Mouse (Mus musculus) G1E (cell line): ENCODE measurements around the gene Gpr84. TPM values are rescaled to one million over a fixed set of nuclear protein-coding genes. Genes with fewer than 3 reads are reported as not detected.
"Not testable (repeated sequence)": the region's sequence is repeated elsewhere in the genome, so short reads cannot be mapped to it uniquely, and the experiment has no call there.

Experiments
- ATAC-seq: 2 replicates; pipeline ENCODE4 v1.8.0; 2016; ENCODE audit warnings: mild to moderate bottlenecking; ENCODE audit not compliant: insufficient number of reproducible peaks, poor library complexity, low FRiP score, severe bottlenecking; ENCODE audit errors: extremely low read depth
- DNase-seq: peaks from one replicate; pipeline ENCODE4 v3.0.0; 2012; ENCODE audit warnings: low spot score
- H3K27me3 ChIP-seq: 2 replicates; pipeline ENCODE4 v1.6.1; 2012; ENCODE audit warnings: mild to moderate bottlenecking, low read length, inconsistent platforms; ENCODE audit not compliant: insufficient read depth
- H3K36me3 ChIP-seq: replicated peaks from 2 replicates; pipeline ENCODE3; 2012; ENCODE audit warnings: mild to moderate bottlenecking, inconsistent platforms
- H3K4me1 ChIP-seq: 2 replicates; pipeline ENCODE4 v1.6.1; 2012; ENCODE audit warnings: low read depth, low read length, inconsistent platforms, mixed read lengths; ENCODE audit not compliant: insufficient read depth
- H3K4me3 ChIP-seq: 2 replicates; pipeline ENCODE4 v1.5.1; 2012; ENCODE audit warnings: low read depth, mild to moderate bottlenecking, inconsistent platforms, low read length, moderate library complexity, mixed read lengths
- H3K9me3 ChIP-seq: replicated peaks from 2 replicates; pipeline ENCODE4 v1.6.1; 2012; ENCODE audit warnings: inconsistent platforms
- CTCF ChIP-seq: IDR thresholded peaks from 2 replicates; pipeline ENCODE4 v1.5.1; 2012; ENCODE audit warnings: low read depth, low read length, inconsistent platforms, mixed read lengths
- GATA1 ChIP-seq: IDR thresholded peaks from 2 replicates; pipeline ENCODE4 v1.6.1; 2012; ENCODE audit warnings: borderline replicate concordance, low read length, inconsistent platforms, mixed read lengths
- GATA2 ChIP-seq: IDR thresholded peaks from 2 replicates; pipeline ENCODE4 v1.6.1; 2012; ENCODE audit warnings: low read depth, low read length, inconsistent platforms, borderline replicate concordance
- POLR2AphosphoS5 ChIP-seq: IDR thresholded peaks from 2 replicates; pipeline ENCODE4 v1.6.1; 2012; ENCODE audit warnings: low read depth, low read length, inconsistent platforms; ENCODE audit not compliant: insufficient replicate concordance
- TAL1 ChIP-seq: conservative IDR thresholded peaks from 2 replicates; pipeline ENCODE4 v1.6.1; 2012; ENCODE audit warnings: low read depth, low read length, inconsistent platforms, mixed read lengths
- polyA plus RNA-seq: library from polyadenylated mRNA; stranded (reverse); fragments of >175 nt; gene quantifications from 2 replicates; pipeline ENCODE4 v1.2.3, GENCODE M21; 2012
- total RNA-seq, 2 experiments: library from RNA; stranded (forward) in 1 of 2; stranded (reverse) in 1 of 2; fragments of 200-1000 nt in 1 of 2; fragments of >200 nt in 1 of 2; fragmentation: Nextera tagmentation in 1 of 2; gene quantifications; 2 replicates each; pipeline ENCODE4 v1.2.3; 2014 to 2017

Gene Gpr84
- total and polyA plus RNA-seq, 3 experiments, result not detected

- Histone ChIP-seq H3K4me3 (peak overlapping the region; percentile 55; the same call in 1 of the 2 replicates), H3K36me3 (peaks cover 47% of the 10 kb centered on the region), H3K9me3 (no peaks in the 10 kb centered on the region), H3K27me3 (no peaks in the 10 kb centered on the region), H3K4me1 (peaks cover 69% of the 10 kb centered on the region)
- TF ChIP-seq TAL1, result no peak
- no peak for TF ChIP-seq GATA2
- ATAC-seq, result no peak
- no peak for DNase-seq
These were observed 32.5 kb downstream of the Gpr84 start for GRCm38 (mm10) chr15:103277949-103278348.

- not testable (repeated sequence) for H3K4me3 ChIP-seq, H3K9me3 ChIP-seq, ATAC-seq, H3K27me3 ChIP-seq, DNase-seq
- Histone ChIP-seq H3K36me3 (peaks cover 39% of the 10 kb centered on the region), H3K4me1 (peaks cover 62% of the 10 kb centered on the region)
These were observed 34.5 kb downstream of the Gpr84 start for GRCm38 (mm10) chr15:103275943-103276342.

- peaks cover 14% of the 10 kb centered on the region for H3K36me3 ChIP-seq
- H3K9me3 ChIP-seq, result peaks cover 3% of the 10 kb centered on the region; the same call in 1 of the 2 replicates
- ATAC-seq (peak; percentile 93), DNase-seq (peak; percentile 84)
- peaks cover 51% of the 10 kb centered on the region for H3K4me1 ChIP-seq
- no peaks in the 10 kb centered on the region for H3K27me3 ChIP-seq
- TF ChIP-seq POLR2AphosphoS5 (no peak), GATA2 (no peak), CTCF (no peak), TAL1 (no peak), GATA1 (no peak)
- H3K4me3 ChIP-seq, result peak within 1 kb of the TSS; percentile 86
These were observed 37.8 kb downstream of the Gpr84 start, which contains the start of gene Copz1 for GRCm38 (mm10) chr15:103272419-103273279. Gene Copz1 (plus strand): TSS chr15:103272714.

- Histone ChIP-seq H3K4me1 (peaks cover 39% of the 10 kb centered on the region), H3K4me3 (no peak overlapping the region), H3K9me3 (peaks cover 3% of the 10 kb centered on the region; the same call in 1 of the 2 replicates), H3K27me3 (no peaks in the 10 kb centered on the region), H3K36me3 (no peaks in the 10 kb centered on the region)
- TF ChIP-seq TAL1 (0 out of 2 replicates have a peak, but pooled peaks have one; percentile 17), GATA1 (no peak)
- ATAC-seq (no peak), DNase-seq (no peak)
These were observed 41.5 kb downstream of the Gpr84 start for GRCm38 (mm10) chr15:103268903-103269302.

- TF ChIP-seq GATA2 (no peak), GATA1 (no peak), POLR2AphosphoS5 (no peak), CTCF (no peak), TAL1 (no peak)
- peaks cover 58% of the 10 kb centered on the region for H3K4me1 ChIP-seq
- no peak for DNase-seq
- H3K36me3 ChIP-seq, result no peaks in the 10 kb centered on the region
- no peak overlapping the region for H3K4me3 ChIP-seq
- no peak for ATAC-seq
- H3K27me3 ChIP-seq, result no peaks in the 10 kb centered on the region
- H3K9me3 ChIP-seq, result no peaks in the 10 kb centered on the region
These were observed 45.6 kb downstream of the Gpr84 start for GRCm38 (mm10) chr15:103264794-103265193.

GRCm38 (mm10) chr15:103259989-103260388 is 50.4 kb downstream of the Gpr84 start:
- Histone ChIP-seq H3K27me3 (no peaks in the 10 kb centered on the region), H3K36me3 (no peaks in the 10 kb centered on the region), H3K9me3 (no peaks in the 10 kb centered on the region), H3K4me1 (peaks cover 73% of the 10 kb centered on the region), H3K4me3 (no peak overlapping the region; the same call in 1 of the 2 replicates)
- TF ChIP-seq POLR2AphosphoS5 (no peak), GATA1 (no peak), CTCF (no peak)
- DNase-seq (no peak), ATAC-seq (no peak)

- Histone ChIP-seq H3K4me1 (peaks cover 68% of the 10 kb centered on the region), H3K4me3 (no peak overlapping the region; the same call in 1 of the 2 replicates), H3K9me3 (no peaks in the 10 kb centered on the region), H3K27me3 (no peaks in the 10 kb centered on the region), H3K36me3 (no peaks in the 10 kb centered on the region)
- TF ChIP-seq GATA2, result no peak
- no peak for TF ChIP-seq POLR2AphosphoS5
- no peak for TF ChIP-seq TAL1
- TF ChIP-seq GATA1, result no peak
- no peak for TF ChIP-seq CTCF
- ATAC-seq (no peak), DNase-seq (no peak)
These were observed 51.2 kb downstream of the Gpr84 start for GRCm38 (mm10) chr15:103259162-103259561.

Other genes with a start within 250 kb of the Gpr84 start
- 7.8 and 10.6 TPM in 2 replicates for gene Smug1, start 143.5 kb downstream of the Gpr84 start, total RNA-seq (2014; fragmentation: Nextera tagmentation)
- gene Smug1, start 143.5 kb downstream of the Gpr84 start, total RNA-seq (2017), result 9.0 and 11.3 TPM in 2 replicates
- gene Smug1, start 143.5 kb downstream of the Gpr84 start, polyA plus RNA-seq, result 3.6 and 5.0 TPM in 2 replicates
- gene Cbx5, start 70.8 kb downstream of the Gpr84 start, total RNA-seq (2014; fragmentation: Nextera tagmentation), result 261 and 300 TPM in 2 replicates
- 215 and 278 TPM in 2 replicates for gene Cbx5, start 70.8 kb downstream of the Gpr84 start, total RNA-seq (2017)
- 7.0 and 9.5 TPM in 2 replicates for gene Cbx5, start 70.8 kb downstream of the Gpr84 start, polyA plus RNA-seq
- gene Hnrnpa1, start 70.2 kb downstream of the Gpr84 start, total RNA-seq (2014; fragmentation: Nextera tagmentation), result 379 and 391 TPM in 2 replicates
- gene Hnrnpa1, start 70.2 kb downstream of the Gpr84 start, total RNA-seq (2017), result 797 and 984 TPM in 2 replicates
- 143 and 212 TPM in 2 replicates for gene Hnrnpa1, start 70.2 kb downstream of the Gpr84 start, polyA plus RNA-seq
- gene Nfe2, start 52.2 kb downstream of the Gpr84 start, total RNA-seq (2014; fragmentation: Nextera tagmentation), result 254 and 313 TPM in 2 replicates
- gene Nfe2, start 52.2 kb downstream of the Gpr84 start, total RNA-seq (2017), result 177 TPM in 2 replicates
- 151 and 155 TPM in 2 replicates for gene Nfe2, start 52.2 kb downstream of the Gpr84 start, polyA plus RNA-seq
- 494 and 507 TPM in 2 replicates for gene Copz1, start 37.9 kb downstream of the Gpr84 start, total RNA-seq (2014; fragmentation: Nextera tagmentation)
- gene Copz1, start 37.9 kb downstream of the Gpr84 start, total RNA-seq (2017), result 182 and 184 TPM in 2 replicates
- 72.4 and 97.2 TPM in 2 replicates for gene Copz1, start 37.9 kb downstream of the Gpr84 start, polyA plus RNA-seq
- 74.3 and 92.9 TPM in 2 replicates for gene Zfp385a, start 29.5 kb upstream of the Gpr84 start, total RNA-seq (2014; fragmentation: Nextera tagmentation)
- gene Zfp385a, start 29.5 kb upstream of the Gpr84 start, total RNA-seq (2017), result 2.0 TPM in 2 replicates
- 483 and 546 TPM in 2 replicates for gene Zfp385a, start 29.5 kb upstream of the Gpr84 start, polyA plus RNA-seq
- not detected in 2 replicates for gene Itga5, start 56.2 kb upstream of the Gpr84 start, total RNA-seq (2014; fragmentation: Nextera tagmentation)
- 0.11 and 0.17 TPM in 2 replicates for gene Itga5, start 56.2 kb upstream of the Gpr84 start, total RNA-seq (2017)
- gene Itga5, start 56.2 kb upstream of the Gpr84 start, polyA plus RNA-seq, result 0.62 and 0.75 TPM in 2 replicates
- not detected in 2 replicates for gene Gtsf1, start 119.9 kb upstream of the Gpr84 start, total RNA-seq (2014; fragmentation: Nextera tagmentation)
- gene Gtsf1, start 119.9 kb upstream of the Gpr84 start, total RNA-seq (2017), result not detected in 2 replicates
- not detected in 2 replicates for gene Gtsf1, start 119.9 kb upstream of the Gpr84 start, polyA plus RNA-seq
- gene Gtsf2, start 137.9 kb upstream of the Gpr84 start, total RNA-seq (2014; fragmentation: Nextera tagmentation), result not detected in 2 replicates
- gene Gtsf2, start 137.9 kb upstream of the Gpr84 start, total RNA-seq (2017), result not detected in 2 replicates
- not detected in 2 replicates for gene Gtsf2, start 137.9 kb upstream of the Gpr84 start, polyA plus RNA-seq
- gene Nckap1l, start 143.2 kb upstream of the Gpr84 start, total RNA-seq (2014; fragmentation: Nextera tagmentation), result 11.6 and 12.6 TPM in 2 replicates
- 21.1 and 21.5 TPM in 2 replicates for gene Nckap1l, start 143.2 kb upstream of the Gpr84 start, total RNA-seq (2017)
- 1.8 and 3.9 TPM in 2 replicates for gene Nckap1l, start 143.2 kb upstream of the Gpr84 start, polyA plus RNA-seq
- gene Pde1b, start 192.4 kb upstream of the Gpr84 start, total RNA-seq (2014; fragmentation: Nextera tagmentation), result 2.6 and 3.1 TPM in 2 replicates
- 1.5 and 1.9 TPM in 2 replicates for gene Pde1b, start 192.4 kb upstream of the Gpr84 start, total RNA-seq (2017)
- 0.92 and 1.3 TPM in 2 replicates for gene Pde1b, start 192.4 kb upstream of the Gpr84 start, polyA plus RNA-seq
- not detected in 2 replicates for gene Ppp1r1a, start 227.4 kb upstream of the Gpr84 start, total RNA-seq (2014; fragmentation: Nextera tagmentation)
- gene Ppp1r1a, start 227.4 kb upstream of the Gpr84 start, total RNA-seq (2017), result not detected in 2 replicates
- gene Ppp1r1a, start 227.4 kb upstream of the Gpr84 start, polyA plus RNA-seq, result not detected in 2 replicates